Mouse (Mus musculus): ENCODE results near the gene Lif.

DNA sequence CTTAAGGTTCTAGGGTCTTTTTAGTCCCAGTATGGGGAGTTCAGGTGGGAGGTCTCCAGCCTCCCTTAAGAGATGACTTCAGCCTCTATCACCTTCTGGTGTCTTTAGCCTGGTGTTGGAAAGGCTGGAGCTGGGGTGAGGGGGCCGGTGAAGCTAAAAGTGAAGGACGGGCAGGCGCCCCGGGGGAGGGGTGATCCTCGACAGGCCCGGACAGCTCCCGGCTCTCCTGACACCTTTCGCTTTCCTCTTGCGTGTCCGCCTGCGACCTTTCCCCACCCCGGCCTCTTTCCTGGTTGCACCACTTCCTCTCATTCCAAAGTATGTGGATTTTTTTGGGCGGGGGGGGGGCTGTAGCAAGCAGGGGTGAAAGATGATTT lies 9.8 kb downstream of the Lif start:
- TF ChIP-seq CTCF (conservative IDR thresholded peaks at IDR 0.05; ENCODE audit: low read length) = no peak
- no peak for TF ChIP-seq POU5F1 (IDR thresholded peaks at IDR 0.05; ENCODE audit: borderline replicate concordance, low read length)

Measured in E14TG2a.4 (cell line).